Mouse (Mus musculus) MEL-GATA-1-ER (cell line): Measurements from ENCODE around the gene Cpsf3.

ENCODE experiments used
- DNase-seq: peaks from one replicate; pipeline ENCODE4 v3.0.0-alpha.2; 2012; ENCODE audit warnings: low read depth; ENCODE audit errors: extremely low read depth

The Cpsf3 gene

DNA sequence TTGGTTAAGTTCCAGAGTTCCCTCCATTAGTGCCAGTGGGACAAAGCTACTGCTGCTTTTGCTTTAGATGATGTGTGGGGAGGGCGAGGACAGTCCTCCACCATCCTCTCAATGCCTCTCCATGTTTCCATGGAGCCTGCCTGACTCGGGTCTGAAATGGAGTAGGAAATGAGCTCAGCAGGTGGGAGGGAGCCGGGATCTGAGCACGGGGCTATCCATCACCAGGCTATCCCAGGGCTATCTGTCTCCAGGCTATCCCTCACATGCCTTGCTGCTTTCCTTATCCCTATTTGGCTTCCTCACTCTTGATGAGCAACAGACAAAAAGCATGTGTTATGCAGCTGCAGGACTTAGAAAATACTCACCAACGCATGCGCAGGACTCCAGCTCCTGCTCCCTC, 46.5 kb downstream of the Cpsf3 start:
- no peak for DNase-seq

DNA sequence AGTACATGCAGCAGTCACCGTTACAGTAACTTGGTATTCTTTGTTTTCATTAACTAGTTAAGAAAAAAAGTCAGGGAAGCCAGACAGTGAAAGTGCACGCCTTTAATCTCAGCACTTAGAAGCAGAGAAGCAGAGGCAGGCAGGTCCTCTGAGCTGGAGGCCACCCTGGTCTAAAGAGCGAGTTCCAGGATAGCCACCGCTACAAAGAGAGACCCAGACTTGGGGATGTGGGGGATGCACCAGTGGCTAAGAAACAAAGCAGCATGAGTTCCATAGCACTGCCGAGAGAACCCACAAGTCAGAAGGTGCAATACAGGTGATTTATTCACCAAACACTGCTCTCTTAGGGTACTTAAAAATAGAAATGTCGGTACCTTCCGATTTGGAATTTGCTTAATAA, 47.8 kb downstream of the Cpsf3 start:
- no peak for DNase-seq

DNA sequence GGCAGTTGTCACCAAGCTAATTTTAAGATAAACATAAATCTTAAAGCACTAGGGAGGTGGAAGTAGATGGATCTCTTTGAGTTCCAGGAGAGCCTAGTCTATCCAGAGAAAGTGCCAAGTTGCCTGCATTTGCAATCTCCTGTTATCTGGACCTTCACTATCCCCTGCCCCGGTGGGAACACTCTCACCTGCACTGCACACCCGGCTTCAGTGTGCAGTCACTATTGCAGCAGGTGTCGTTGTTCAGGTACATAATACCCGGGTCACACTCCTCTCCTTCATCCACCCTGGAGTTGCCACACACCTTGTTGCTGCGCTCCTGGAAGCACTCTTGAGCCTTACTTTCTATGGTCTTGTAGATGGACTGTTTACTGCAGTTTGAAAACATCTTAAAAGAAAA, 48.6 kb downstream of the Cpsf3 start:
- no peak for DNase-seq

DNA sequence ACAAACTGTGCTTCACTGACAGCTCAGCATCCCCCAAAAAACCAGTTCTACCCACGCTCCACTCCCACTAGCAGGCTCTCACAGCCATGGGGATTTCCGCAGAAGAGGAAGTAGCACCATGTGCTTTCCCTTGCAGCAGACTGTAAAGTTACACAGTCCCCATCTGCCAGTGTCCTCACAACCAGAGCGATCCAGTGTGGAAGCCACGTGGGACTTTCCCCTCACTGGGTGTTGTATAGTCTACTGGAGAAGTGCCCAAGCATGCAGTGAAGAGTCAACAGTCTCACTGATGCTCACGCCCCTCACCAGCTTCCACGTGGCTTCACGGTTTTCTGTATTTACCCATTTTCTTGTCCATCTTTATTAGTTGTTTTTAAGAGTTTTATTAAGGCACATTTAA, 50.7 kb downstream of the Cpsf3 start:
- no peak for DNase-seq

DNA sequence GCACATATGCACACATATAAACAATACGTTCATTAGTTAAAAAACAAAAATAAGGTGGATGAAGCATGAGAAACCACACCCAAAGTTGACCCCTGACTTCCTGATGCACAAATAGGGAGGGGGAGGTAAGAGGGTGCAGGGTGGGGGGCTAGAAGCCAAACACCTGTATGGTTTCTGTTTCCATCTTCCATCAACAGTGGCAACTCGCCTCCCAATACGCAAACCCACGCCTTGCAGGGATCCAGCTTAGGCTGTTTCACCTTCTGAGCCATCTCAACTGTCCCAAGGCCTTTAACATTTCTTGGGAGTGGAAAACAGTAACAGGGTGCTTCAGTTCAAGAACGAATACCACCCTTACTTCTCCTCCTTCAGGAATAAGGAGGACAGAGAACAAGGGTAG, 52.0 kb downstream of the Cpsf3 start:
- no peak for DNase-seq

DNA sequence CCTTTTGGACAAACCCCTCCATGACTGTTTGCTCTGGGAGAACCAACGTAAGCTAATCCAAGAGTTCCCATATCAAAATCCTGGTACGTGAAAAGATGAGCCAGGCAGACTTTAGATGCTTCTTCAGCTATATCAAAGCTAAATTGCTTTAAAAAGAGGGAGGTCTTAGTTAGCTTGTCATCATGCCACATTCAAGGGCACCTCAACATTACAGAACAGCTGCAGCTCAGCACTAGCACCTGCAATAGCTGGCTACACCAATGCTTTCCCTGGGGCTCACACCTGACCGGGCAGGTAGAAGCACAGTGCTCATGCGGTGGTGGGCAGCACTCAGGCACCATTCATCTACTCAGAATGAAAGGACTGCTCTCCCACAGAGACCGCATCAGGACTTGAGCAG, 55.5 kb downstream of the Cpsf3 start:
- DNase-seq = no peak

DNA sequence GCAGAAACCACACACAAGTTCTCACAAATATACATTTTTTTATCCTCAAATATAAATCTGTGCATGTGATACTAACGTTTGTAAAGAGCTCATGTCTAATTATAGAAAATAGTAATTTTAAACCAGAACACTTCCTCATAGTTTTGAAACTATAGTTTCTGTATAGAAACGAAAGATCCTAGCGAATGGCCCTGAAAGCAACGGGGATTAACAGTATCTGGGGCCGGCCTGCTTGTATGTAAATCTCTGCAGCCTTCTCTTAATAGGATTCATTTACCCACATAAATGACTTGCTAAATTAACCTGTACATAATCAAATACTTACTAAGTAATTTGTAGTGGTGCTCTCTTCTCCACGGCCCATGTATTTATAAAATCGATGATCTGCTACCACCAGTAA, 61.8 kb downstream of the Cpsf3 start:
- no peak for DNase-seq

DNA sequence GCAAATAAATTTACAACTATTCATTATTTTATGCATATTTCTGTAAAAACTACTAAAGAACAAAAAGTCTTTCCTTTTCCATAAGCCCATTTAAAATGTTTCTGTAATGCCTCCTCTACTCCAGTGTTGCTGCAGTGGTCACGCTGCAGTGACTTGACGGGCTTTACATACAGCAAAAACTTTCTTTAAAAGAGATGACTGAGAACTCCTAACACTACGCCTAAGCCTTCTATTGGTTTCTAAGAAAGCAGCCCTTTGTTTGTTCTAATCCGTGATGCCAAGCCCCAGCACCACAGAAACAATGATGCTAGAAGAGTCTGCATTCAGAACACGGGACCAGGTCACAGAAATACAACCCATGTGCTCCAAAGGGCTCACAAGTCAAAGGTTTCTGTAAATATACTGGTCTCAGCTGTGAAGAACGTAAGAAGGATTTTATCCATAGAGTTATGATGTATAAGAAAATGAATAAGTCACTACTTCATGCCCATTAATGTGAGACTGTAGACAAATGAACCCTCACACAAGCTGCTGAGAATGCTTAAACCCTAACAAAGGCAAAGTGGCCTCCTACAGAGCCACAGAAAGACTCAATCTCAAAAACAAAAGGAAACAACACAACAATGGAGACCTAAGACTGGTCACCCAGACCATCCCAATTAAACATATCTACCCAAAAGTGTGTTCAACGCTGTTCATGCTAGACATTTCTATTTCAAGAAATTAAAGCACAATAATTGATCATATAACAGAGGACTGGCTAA, 65.1 kb downstream of the Cpsf3 start:
- no peak for DNase-seq

DNA sequence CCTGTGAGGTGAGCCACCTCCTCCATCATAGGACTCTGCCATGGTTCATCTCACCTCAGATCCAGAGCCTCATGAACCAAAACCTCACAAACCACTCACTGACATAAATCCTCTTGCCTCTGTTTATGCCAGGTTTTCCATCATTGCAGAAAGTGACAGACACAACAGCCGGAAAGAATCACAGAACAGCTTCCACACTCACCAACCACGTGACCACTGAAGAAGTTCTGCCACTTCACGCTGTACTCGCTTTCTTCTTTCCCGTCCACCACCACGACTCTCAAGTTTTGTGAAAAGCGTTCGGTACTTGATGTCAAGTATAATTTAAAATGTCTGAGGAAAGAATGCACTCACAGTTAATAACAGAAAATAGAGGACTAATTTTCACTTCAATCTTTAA, 68.5 kb downstream of the Cpsf3 start:
- no peak for DNase-seq

DNA sequence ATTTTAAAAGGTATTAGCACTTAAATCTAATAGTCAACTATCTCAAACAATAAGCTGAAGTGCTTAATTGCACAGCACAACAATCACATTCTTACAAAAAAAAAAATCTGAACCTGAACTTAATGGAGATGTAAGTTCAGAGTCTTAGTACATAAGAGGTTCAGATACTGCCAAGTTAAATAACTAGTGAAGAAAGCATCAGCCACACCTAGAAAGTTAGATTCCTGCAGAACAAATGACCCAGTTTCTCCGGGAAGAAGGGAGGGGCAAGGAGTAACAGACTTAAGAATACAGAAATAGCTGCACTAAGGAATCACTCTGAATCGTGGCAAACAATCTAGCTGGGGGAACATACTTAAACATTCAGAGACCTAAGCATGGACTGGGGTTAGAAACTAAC, 77.5 kb downstream of the Cpsf3 start:
- DNase-seq = no peak

DNA sequence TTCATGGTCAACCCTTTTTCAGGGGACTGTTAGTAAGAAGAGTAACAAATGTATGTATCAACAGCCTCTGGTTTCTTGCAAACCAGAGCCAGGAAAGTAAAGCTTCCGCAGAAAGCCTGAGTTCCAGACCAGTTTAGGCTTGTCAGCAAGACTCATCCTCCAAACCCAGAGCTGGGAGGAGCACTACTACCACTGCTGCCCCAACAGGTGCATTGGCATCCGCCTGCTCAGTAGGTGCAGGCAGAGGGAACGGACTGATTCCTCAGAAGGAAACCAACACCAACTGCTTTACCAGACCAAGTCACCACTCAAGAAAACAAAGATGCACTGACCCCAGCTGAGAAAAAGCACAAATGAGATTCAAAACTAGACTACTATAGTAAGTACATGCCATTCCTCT, 78.0 kb downstream of the Cpsf3 start:
- no peak for DNase-seq
